Mouse (Mus musculus) spleen, embryonic (tissue): Measurements from ENCODE around the gene Spp2.
"Not testable (repeated sequence)": the region's sequence is repeated elsewhere in the genome, so short reads cannot be mapped to it uniquely, and the experiment has no call there.

Experiments
- CTCF ChIA-PET: fragments of 350-600 bp; sonication (Branson Sonifier 250); formaldehyde crosslinking; loops from one replicate; lab custom pipeline; 2022; lab: Charles Lee

Gene Spp2

GRCm38 (mm10) chr1:88433096-88433883, 26.5 kb downstream of the Spp2 start:
- CTCF ChIA-PET: no interaction called here

- CTCF ChIA-PET: no interaction called here
Observed at GRCm38 (mm10) chr1:88434057-88434456, 27.3 kb downstream of the Spp2 start.

- CTCF ChIA-PET: no interaction called here
Observed at GRCm38 (mm10) chr1:88437206-88438126, 30.7 kb downstream of the Spp2 start.

GRCm38 (mm10) chr1:88443383-88443782, 36.6 kb downstream of the Spp2 start:
- CTCF ChIA-PET: interaction anchor here (0.6 kb wide), 1 partner anchor 257 kb away, joined by 3 read pairs; no protein-coding TSS in a partner anchor

- CTCF ChIA-PET: interaction anchor here (0.8 kb wide), 1 partner anchor 1398 kb away, joined by 18 read pairs; no protein-coding TSS in a partner anchor
Observed at GRCm38 (mm10) chr1:88445400-88445799, 38.6 kb downstream of the Spp2 start.

GRCm38 (mm10) chr1:88446270-88447030, 39.7 kb downstream of the Spp2 start:
- CTCF ChIA-PET: no interaction called here

GRCm38 (mm10) chr1:88447483-88447882, 40.7 kb downstream of the Spp2 start:
- CTCF ChIA-PET: no interaction called here

- CTCF ChIA-PET: not testable (repeated sequence)
Observed at GRCm38 (mm10) chr1:88448094-88448493, 41.3 kb downstream of the Spp2 start.

- CTCF ChIA-PET: no interaction called here
Observed at GRCm38 (mm10) chr1:88449741-88450140, 43.0 kb downstream of the Spp2 start.

- CTCF ChIA-PET: no interaction called here
Observed at GRCm38 (mm10) chr1:88450668-88451067, 43.9 kb downstream of the Spp2 start.

GRCm38 (mm10) chr1:88452198-88452597, 45.4 kb downstream of the Spp2 start:
- CTCF ChIA-PET: interaction anchor here (0.7 kb wide), 1 partner anchor 59 kb away, joined by 6 read pairs; no protein-coding TSS in a partner anchor

GRCm38 (mm10) chr1:88454703-88455102, 47.9 kb downstream of the Spp2 start:
- CTCF ChIA-PET: interaction anchor here (0.6 kb wide), 1 partner anchor 47 kb away, joined by 9 read pairs; no protein-coding TSS in a partner anchor

- CTCF ChIA-PET: interaction anchor here (0.5 kb wide), 1 partner anchor 251 kb away, joined by 3 read pairs; no protein-coding TSS in a partner anchor
Observed at GRCm38 (mm10) chr1:88455761-88456160, 49.0 kb downstream of the Spp2 start.

- CTCF ChIA-PET: interaction anchor here (0.5 to 0.7 kb wide), 7 partner anchors 29 to 250 kb away, joined by 3 to 13 read pairs (median 3); no protein-coding TSS in a partner anchor
Observed at GRCm38 (mm10) chr1:88456451-88457072, 49.8 kb downstream of the Spp2 start.

- CTCF ChIA-PET: no interaction called here
Observed at GRCm38 (mm10) chr1:88459196-88459595, 52.4 kb downstream of the Spp2 start.

GRCm38 (mm10) chr1:88459655-88460054, 52.9 kb downstream of the Spp2 start:
- CTCF ChIA-PET: no interaction called here

- CTCF ChIA-PET: no interaction called here
Observed at GRCm38 (mm10) chr1:88461096-88461495, 54.3 kb downstream of the Spp2 start.

GRCm38 (mm10) chr1:88462484-88462883, 55.7 kb downstream of the Spp2 start:
- CTCF ChIA-PET: no interaction called here

- CTCF ChIA-PET: interaction anchor here (0.6 kb wide), 1 partner anchor 86 kb away, joined by 3 read pairs; no protein-coding TSS in a partner anchor
Observed at GRCm38 (mm10) chr1:88463241-88463640, 56.5 kb downstream of the Spp2 start.

- CTCF ChIA-PET: no interaction called here
Observed at GRCm38 (mm10) chr1:88464109-88464905, 57.5 kb downstream of the Spp2 start.
